Mouse (Mus musculus): Measurements from ENCODE around the gene Cnih2.

GRCm38 (mm10) chr19:5073028-5073427 lies 25.3 kb downstream of the Cnih2 start:
- peak; percentile 50 for TF ChIP-seq CTCF (conservative IDR thresholded peaks at IDR 0.05; ENCODE audit: low read length)
- TF ChIP-seq POU5F1 (IDR thresholded peaks at IDR 0.05; ENCODE audit: borderline replicate concordance, low read length) = no peak
- TF ChIP-seq NANOG (IDR thresholded peaks at IDR 0.05; ENCODE audit: borderline replicate concordance, low read length) = no peak

Measured in E14TG2a.4 (cell line).